Mouse (Mus musculus) kidney, embryonic 16.5 days (tissue): ENCODE results near the gene Cped1. TPM values are rescaled to one million over a fixed set of nuclear protein-coding genes. Genes with fewer than 3 reads are reported as not detected.
"Not testable (repeated sequence)": the region's sequence is repeated elsewhere in the genome, so short reads cannot be mapped to it uniquely, and the experiment has no call there.

Experiments used
- ATAC-seq: fragments of 200-750 bp; cut with Nextera tagmentation; 2 replicates; pipeline ENCODE4 v1.8.0; 2017; ENCODE audit warnings: moderate TSS enrichment; ENCODE audit not compliant: low FRiP score, low TSS enrichment
- H3K27ac ChIP-seq: fragments of 300-500 bp; sonication (generic); 2 replicates; pipeline ENCODE4 v1.5.1; 2014; ENCODE audit warnings: low read length
- H3K27me3 ChIP-seq: fragments of 300-500 bp; sonication (generic); 2 replicates; pipeline ENCODE4 v1.6.1; 2014; ENCODE audit warnings: low read length, control low read depth, mixed read lengths; ENCODE audit not compliant: insufficient read depth
- H3K36me3 ChIP-seq: fragments of 300-500 bp; sonication (generic); 2 replicates; pipeline ENCODE4 v1.6.1; 2014; ENCODE audit warnings: low read length, control low read depth, mixed read lengths; ENCODE audit not compliant: insufficient read depth
- H3K4me1 ChIP-seq: fragments of 300-500 bp; sonication (generic); 2 replicates; pipeline ENCODE4 v1.6.1; 2014; ENCODE audit warnings: low read length, control low read depth, mixed read lengths; ENCODE audit not compliant: insufficient read depth
- H3K4me2 ChIP-seq: fragments of 300-500 bp; sonication (generic); replicated peaks from 2 replicates; pipeline ENCODE4 v1.6.1; 2014; ENCODE audit warnings: low read depth, low read length
- H3K4me3 ChIP-seq: fragments of 300-500 bp; sonication (generic); 2 replicates; pipeline ENCODE4 v1.5.1; 2014; ENCODE audit warnings: mild to moderate bottlenecking, low read length
- H3K9ac ChIP-seq: fragments of 300-500 bp; sonication (generic); replicated peaks from 2 replicates; pipeline ENCODE4 v1.6.1; 2014; ENCODE audit warnings: low read length
- H3K9me3 ChIP-seq: fragments of 300-500 bp; sonication (generic); 2 replicates; pipeline ENCODE4 v1.6.1; 2016; ENCODE audit warnings: low read length, control low read depth
- WGBS: fragments of 180-500 bp; shearing (Covaris S2); extraction: QIAGEN DNeasy Blood & Tissue Kit; methylation state at CpG from one replicate; pipeline ENCODE4 v1.1.7; 2014; 5-methylcytosine and 5-hydroxymethylcytosine counted together
- polyA plus RNA-seq: library from polyadenylated mRNA; unstranded; fragments of >200 nt; fragmentation: Nextera tagmentation; extraction: Ambion mirVana; gene quantifications from 2 replicates; pipeline ENCODE4 v1.2.1, GENCODE M21; 2015

Cped1 gene
- polyA plus RNA-seq, 1 experiment from 2014 or later, result 35.4 TPM

DNA sequence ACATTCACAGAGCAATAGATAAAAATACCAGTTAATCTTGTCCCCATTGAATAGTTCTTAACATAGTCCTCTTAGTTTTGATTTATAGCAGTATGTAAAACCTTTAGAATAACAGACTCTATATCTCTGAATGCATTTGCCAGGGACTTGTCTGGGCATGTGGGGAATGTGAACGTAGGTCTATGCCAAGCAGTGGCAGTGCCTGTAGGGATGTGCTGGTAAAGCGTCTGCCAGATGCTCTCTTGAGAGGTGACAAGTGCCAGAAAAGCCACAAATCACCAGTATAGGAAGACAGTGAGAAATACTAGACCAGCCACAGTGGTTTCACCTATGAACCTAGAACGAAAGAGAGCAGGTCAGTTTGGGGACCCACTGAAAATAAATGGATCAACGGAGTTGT, 276.8 kb downstream of the Cped1 start:
- Histone ChIP-seq H3K4me1 (no peaks in the 10 kb centered on the region), H3K4me2 (no peak overlapping the region), H3K27ac (no peak overlapping the region), H3K4me3 (no peak overlapping the region), H3K36me3 (no peaks in the 10 kb centered on the region), H3K9me3 (no peaks in the 10 kb centered on the region), H3K9ac (no peak overlapping the region), H3K27me3 (no peaks in the 10 kb centered on the region)
- no peak for ATAC-seq
- 47% methylated on average over 4 of the region's 4 CpGs for WGBS

DNA sequence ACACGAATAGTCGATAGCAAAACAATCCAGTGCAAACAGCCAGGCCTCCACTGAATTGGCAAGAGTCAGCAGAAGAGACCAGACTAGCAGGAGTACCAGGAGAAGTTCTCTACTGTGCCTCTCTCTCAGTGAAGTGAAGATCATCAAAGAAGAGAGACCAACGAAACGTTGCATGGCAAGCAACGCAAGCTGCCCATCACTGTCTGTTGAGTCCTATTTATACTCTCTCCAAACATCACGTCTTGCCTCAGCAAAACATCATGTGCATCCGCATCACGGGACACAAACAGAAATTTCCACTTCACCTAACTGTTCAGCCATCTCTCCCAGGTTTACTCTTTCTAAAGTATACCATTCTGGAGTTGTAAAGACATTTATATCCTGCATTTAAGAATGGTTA, 278.4 kb downstream of the Cped1 start:
- ATAC-seq, H3K9me3 ChIP-seq, H3K27me3 ChIP-seq, H3K4me3 ChIP-seq, H3K4me1 ChIP-seq, H3K27ac ChIP-seq, H3K4me2 ChIP-seq, H3K36me3 ChIP-seq, H3K9ac ChIP-seq: not testable (repeated sequence)
- WGBS, result 85% methylated on average over 8 of the region's 8 CpGs

DNA sequence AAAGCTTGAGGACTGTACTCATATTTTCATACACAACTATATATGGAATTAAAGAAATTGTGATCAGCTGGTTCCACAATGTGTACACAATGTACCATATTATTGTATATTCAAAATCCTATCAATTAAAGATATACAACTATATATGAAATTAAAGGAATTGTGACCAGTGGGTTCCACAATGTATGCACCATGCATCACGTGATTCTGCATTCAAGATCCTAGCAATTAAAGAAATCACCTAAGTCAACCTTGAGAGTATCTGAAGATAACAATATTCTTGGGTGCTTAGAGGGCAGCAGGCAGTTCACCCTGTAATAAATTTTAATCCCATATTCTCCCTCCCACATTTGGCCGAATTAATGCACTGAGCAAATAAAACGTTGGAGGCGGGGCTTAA, 280.3 kb downstream of the Cped1 start:
- H3K27me3 ChIP-seq, result no peaks in the 10 kb centered on the region
- no peak overlapping the region for H3K9ac ChIP-seq
- H3K4me1 ChIP-seq, result no peaks in the 10 kb centered on the region
- H3K27ac ChIP-seq, result no peak overlapping the region
- no peak overlapping the region for H3K4me2 ChIP-seq
- no peaks in the 10 kb centered on the region for H3K9me3 ChIP-seq
- H3K4me3 ChIP-seq, result no peak overlapping the region
- no peak for ATAC-seq
- H3K36me3 ChIP-seq, result no peaks in the 10 kb centered on the region
- 79% methylated on average over 4 of the region's 4 CpGs for WGBS

DNA sequence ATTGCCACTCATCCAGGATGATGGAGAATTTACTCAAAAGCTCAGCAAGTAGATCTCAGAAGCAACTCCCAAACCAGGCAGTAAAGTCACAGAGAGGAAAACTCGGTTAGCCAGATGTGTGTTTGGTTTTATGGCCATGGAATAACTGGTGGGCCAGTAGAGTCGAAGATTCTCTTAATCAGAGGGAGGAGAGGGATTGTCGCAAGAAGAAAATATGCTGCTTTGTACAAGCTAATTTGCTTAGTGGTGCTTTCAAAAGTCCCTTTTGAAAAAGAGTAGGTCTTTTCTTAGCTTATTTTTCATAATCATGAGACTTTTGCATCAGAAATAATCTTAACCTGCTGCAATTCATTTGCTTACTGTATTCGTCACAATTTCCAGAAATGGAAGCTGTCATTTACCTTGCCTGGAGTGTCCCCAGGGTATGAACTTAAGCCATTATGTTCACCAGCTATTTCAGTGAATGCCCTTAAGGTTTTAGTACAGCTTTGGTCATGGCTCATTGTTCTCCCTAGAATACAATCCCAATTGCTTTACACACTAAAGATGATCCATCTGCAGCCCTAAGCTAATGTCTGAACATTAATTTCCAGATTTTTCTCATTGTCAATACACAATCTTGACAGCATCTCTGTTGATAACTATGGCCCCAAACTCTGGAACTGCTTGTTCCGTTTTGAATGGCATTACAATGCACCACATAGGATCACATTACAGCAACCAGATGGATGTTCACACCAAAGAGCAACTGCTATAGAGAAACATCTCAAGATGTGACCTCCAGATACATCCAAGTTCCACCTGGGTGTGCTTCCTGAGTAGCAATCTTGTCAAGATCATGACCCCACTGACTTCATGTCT, 282.3 kb downstream of the Cped1 start:
- Histone ChIP-seq H3K4me3 (no peak overlapping the region), H3K4me2 (no peak overlapping the region), H3K9me3 (no peaks in the 10 kb centered on the region), H3K4me1 (no peaks in the 10 kb centered on the region), H3K9ac (no peak overlapping the region), H3K27me3 (no peaks in the 10 kb centered on the region), H3K27ac (no peak overlapping the region), H3K36me3 (no peaks in the 10 kb centered on the region)
- no peak for ATAC-seq
- WGBS, result 70% methylated on average over 5 of the region's 5 CpGs

DNA sequence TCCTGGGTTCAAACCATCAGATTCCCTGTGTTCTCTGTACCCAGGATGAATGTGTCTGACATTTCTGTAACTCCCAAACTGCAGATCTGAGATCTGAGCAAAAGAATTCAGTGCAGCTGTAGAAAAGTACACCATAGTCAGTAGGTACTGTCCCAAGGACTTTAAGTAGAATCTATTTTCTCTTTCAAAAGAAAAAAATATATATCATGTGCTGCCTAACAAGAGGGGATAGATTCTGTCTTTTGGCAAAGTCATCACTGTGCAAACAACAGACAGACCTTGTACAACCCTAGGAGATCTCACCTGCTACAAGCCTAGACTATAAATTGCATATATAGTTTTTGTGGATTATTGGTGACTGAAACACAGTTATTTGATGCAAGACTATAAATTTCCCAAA, 283.0 kb downstream of the Cped1 start:
- Histone ChIP-seq H3K4me2 (no peak overlapping the region), H3K9ac (no peak overlapping the region), H3K27ac (no peak overlapping the region), H3K36me3 (no peaks in the 10 kb centered on the region), H3K4me1 (no peaks in the 10 kb centered on the region), H3K4me3 (no peak overlapping the region), H3K9me3 (no peaks in the 10 kb centered on the region), H3K27me3 (no peaks in the 10 kb centered on the region)
- ATAC-seq, result no peak

DNA sequence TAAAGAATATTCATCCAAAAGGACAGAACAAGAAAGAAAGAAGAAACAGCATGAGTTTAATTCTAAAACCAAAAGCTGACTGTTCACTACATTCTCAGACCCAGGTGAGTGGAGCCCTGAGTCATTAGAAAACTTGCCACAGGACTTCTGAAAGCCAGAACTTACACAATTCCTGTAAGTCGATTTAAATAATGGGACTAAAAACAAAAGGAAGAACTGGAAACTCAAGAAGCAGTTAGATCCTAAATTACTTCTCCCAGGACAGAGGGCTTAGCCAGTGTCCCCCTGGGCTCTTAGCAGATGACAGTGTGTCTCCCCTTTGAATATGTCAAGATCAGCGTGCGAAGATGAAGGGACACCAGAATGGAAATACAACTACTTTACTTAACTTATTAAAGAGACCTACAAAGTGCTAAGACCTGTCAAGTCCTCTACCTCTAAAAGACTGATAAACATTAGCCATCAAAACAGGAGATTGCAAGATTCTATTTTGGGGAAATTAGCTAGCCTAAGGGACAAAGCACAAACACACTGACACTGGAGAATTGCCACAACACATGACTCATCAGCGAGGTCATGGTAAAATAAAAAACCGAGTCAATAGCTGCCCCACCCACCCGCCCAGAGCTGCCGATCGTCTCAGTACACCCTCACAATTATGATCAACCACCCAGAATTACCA, 284.3 kb downstream of the Cped1 start:
- no peaks in the 10 kb centered on the region for H3K4me1 ChIP-seq
- no peak overlapping the region for H3K4me3 ChIP-seq
- H3K27ac ChIP-seq, result no peak overlapping the region
- 68% methylated on average over 8 of the region's 8 CpGs for WGBS
- no peaks in the 10 kb centered on the region for H3K9me3 ChIP-seq
- no peak for ATAC-seq
- H3K9ac ChIP-seq, result no peak overlapping the region
- no peak overlapping the region for H3K4me2 ChIP-seq
- H3K27me3 ChIP-seq, result no peaks in the 10 kb centered on the region
- H3K36me3 ChIP-seq, result no peaks in the 10 kb centered on the region

DNA sequence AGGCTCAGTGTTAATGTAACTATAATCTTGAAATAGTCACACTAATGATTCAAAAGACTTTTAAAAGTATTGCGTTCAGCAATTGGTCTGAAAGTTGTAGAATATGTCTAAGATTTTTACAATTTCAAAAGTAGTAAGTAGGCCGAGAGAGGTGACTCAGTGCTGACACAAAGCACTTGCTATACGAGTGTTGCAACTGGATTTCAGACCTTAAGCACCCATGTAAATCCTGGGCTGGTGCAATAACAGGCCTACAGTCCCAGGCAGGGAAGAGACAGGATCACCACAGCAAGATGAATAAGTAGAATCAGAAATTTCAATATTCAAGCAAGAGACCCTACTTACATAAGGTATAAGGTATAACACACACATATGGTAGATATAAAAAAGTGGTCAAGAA, 292.2 kb downstream of the Cped1 start:
- H3K27me3 ChIP-seq, result no peaks in the 10 kb centered on the region
- H3K4me2 ChIP-seq, result no peak overlapping the region
- H3K27ac ChIP-seq, result no peak overlapping the region
- ATAC-seq, result no peak
- H3K9me3 ChIP-seq, result no peaks in the 10 kb centered on the region
- no peak overlapping the region for H3K4me3 ChIP-seq
- no peaks in the 10 kb centered on the region for H3K36me3 ChIP-seq
- H3K9ac ChIP-seq, result no peak overlapping the region
- 86% methylated on average over 3 of the region's 3 CpGs for WGBS
- H3K4me1 ChIP-seq, result peaks cover 13% of the 10 kb centered on the region

DNA sequence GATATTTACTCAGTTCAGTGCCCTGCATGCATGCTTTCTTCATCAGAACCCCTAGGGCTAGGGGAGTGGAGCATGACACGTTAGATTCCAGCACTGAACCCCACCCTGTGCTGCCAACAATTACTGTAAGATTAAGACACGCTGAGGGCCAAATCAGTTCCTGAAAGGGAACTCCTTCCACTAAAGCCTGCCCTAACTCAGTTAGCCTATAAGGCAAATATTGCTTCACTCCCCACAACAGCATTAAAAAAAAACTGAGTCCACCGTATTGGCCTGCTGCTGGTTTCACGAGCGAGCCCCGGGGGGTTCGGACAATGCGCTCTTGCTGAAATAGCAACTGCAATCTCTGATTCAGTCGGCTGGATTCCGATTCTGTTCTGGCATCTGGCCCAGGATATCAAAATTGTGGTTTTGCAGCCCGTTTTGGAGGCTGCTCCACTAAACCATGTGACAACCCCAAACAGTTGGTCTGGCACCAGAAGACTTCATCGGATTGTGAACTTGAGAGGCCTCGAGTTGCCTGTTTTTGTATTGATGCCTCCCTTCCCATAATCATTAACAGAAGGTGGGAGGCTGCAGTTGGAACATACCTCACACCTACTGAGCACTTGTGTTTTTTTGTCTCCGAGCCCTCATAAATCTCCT, 294.6 kb downstream of the Cped1 start:
- Histone ChIP-seq H3K27ac (peak overlapping the region; percentile 54; the same call in 1 of the 2 replicates), H3K4me2 (peak overlapping the region; percentile 33)
- peak; percentile 85 for ATAC-seq

DNA sequence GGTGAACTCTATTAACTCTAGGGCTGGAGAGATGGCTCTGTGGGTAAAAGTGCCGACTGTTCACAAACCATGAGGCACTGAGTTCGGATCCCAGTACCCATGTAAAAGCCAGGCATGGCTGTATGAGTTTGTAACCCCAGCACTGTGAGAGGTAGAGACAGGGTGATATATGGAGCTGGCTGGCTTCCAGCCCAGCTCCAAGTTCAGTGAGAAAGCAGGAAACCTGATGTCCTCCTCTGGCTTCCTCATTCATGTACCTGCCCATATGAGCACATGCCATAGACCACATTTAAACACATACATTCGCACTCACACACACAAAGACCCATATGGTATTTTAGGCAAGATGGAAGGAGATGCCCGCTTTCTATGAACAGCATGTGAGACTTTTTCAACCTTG, 296.7 kb downstream of the Cped1 start:
- Histone ChIP-seq H3K27me3 (peaks cover 5% of the 10 kb centered on the region), H3K4me1 (peaks cover 13% of the 10 kb centered on the region), H3K9ac (no peak overlapping the region), H3K4me3 (no peak overlapping the region), H3K27ac (no peak overlapping the region), H3K4me2 (no peak overlapping the region), H3K9me3 (no peaks in the 10 kb centered on the region), H3K36me3 (no peaks in the 10 kb centered on the region)
- 78% methylated on average over 4 of the region's 4 CpGs for WGBS
- ATAC-seq, result no peak

More for the DNA sequence above, 294.6 kb downstream of the Cped1 start:
- H3K27me3 ChIP-seq, result no peaks in the 10 kb centered on the region
- 32% methylated on average over 14 of the region's 14 CpGs for WGBS
- H3K4me3 ChIP-seq, result no peak overlapping the region
- H3K9me3 ChIP-seq, result no peaks in the 10 kb centered on the region
- H3K9ac ChIP-seq, result no peak overlapping the region
- H3K36me3 ChIP-seq, result no peaks in the 10 kb centered on the region
- H3K4me1 ChIP-seq, result peaks cover 13% of the 10 kb centered on the region
